Mouse (Mus musculus) CH12.LX (cell line): Measurements from ENCODE around the gene Ldb2.

ENCODE experiments used
- CTCF ChIP-seq, 2 experiments: IDR thresholded peaks in 1 of 2; conservative IDR thresholded peaks in 1 of 2; 2 replicates each; pipeline ENCODE4 v1.5.1; 2011 to 2012; ENCODE audit warnings: low read depth in 2 of 2, low read length in 2 of 2, improper control_type of control experiment in 1 of 2, inconsistent platforms in 1 of 2, mild to moderate bottlenecking in 1 of 2, moderate library complexity in 1 of 2
- EP300 ChIP-seq: IDR thresholded peaks from 2 replicates; pipeline ENCODE4 v1.6.1; 2011; ENCODE audit warnings: low read length, improper control_type of control experiment
- JUND ChIP-seq: conservative IDR thresholded peaks from 2 replicates; pipeline ENCODE4 v1.6.1; 2011; ENCODE audit warnings: low read depth, low read length, improper control_type of control experiment
- POLR2A ChIP-seq: IDR thresholded peaks from 2 replicates; pipeline ENCODE4 v1.6.1; 2011; ENCODE audit warnings: low read depth, mild to moderate bottlenecking, improper control_type of control experiment, low read length
- RCOR1 ChIP-seq: conservative IDR thresholded peaks from 2 replicates; pipeline ENCODE4 v1.6.1; 2012; ENCODE audit warnings: low read depth, mild to moderate bottlenecking, inconsistent platforms, low read length, improper control_type of control experiment
- TCF12 ChIP-seq: IDR thresholded peaks from 2 replicates; pipeline ENCODE4 v1.6.1; 2014; ENCODE audit warnings: low read depth, mild to moderate bottlenecking, inconsistent platforms, low read length, improper control_type of control experiment
- ZMIZ1 ChIP-seq: IDR thresholded peaks from 2 replicates; pipeline ENCODE4 v1.6.1; 2012; ENCODE audit warnings: low read depth, mild to moderate bottlenecking, inconsistent platforms, low read length, improper control_type of control experiment

GRCm38 (mm10) chr5:44635546-44635945 lies 163.9 kb downstream of the Ldb2 start:
- TF ChIP-seq TCF12 (no peak), CTCF (conservative IDR thresholded peaks at IDR 0.05 in 1 of 2, IDR thresholded peaks at IDR 0.05 in 1 of 2; ENCODE audit: low read depth in 2 of 2, low read length in 2 of 2) (no peak), RCOR1 (no peak), POLR2A (no peak), ZMIZ1 (no peak), EP300 (no peak), JUND (no peak)
